Mouse (Mus musculus) adrenal gland, postnatal 36 days (tissue): Measurements from ENCODE around the gene Srek1. TPM values are rescaled to one million over a fixed set of nuclear protein-coding genes. Genes with fewer than 3 reads are reported as not detected.
A peak's percentile ranks its signal among the peaks of the same experiment; 100 is the strongest.

Source experiments
- DNase-seq, 2 experiments: peaks; one replicate each; pipeline ENCODE4 v3.0.0; 2021; ENCODE audit warnings: mixed read lengths in 1 of 2
- long read RNA-seq, 2 experiments: library from polyadenylated mRNA; stranded (forward); transcript quantifications; one replicate each; pipeline ENCODE4 v2.0.0; 2021; ENCODE audit warnings: borderline sequencing depth in 2 of 2
- total RNA-seq, 2 experiments: library from RNA; stranded (reverse); gene quantifications; 2 replicates each; pipeline ENCODE4 v1.2.3; 2021

Srek1 gene
- 10 to 100 TPM; 45.5 to 65.9 TPM for total RNA-seq
- long read RNA-seq, experiment 1, partial matches to known transcripts = 12 of 25 reads
- long read RNA-seq, experiment 1, other reads (novel, unspliced or antisense) = 9 of 25 reads
- long read RNA-seq, experiment 2, partial matches to known transcripts = 1 of 9 reads
- long read RNA-seq, experiment 2, other reads (novel, unspliced or antisense) = 3 of 9 reads

- DNase-seq = peak; percentile 94 to 96
Observed at GRCm38 (mm10) chr13:103774119-103774757, at the start of gene Srek1. TSS of gene Srek1 (minus strand) at chr13:103774608.

GRCm38 (mm10) chr13:103822270-103822669, 47.9 kb upstream of the Srek1 start:
- DNase-seq = no peak

- no peak for DNase-seq
Observed at GRCm38 (mm10) chr13:103819377-103819776, 45.0 kb upstream of the Srek1 start.

- DNase-seq = no peak
Observed at GRCm38 (mm10) chr13:103817935-103818334, 43.5 kb upstream of the Srek1 start.

GRCm38 (mm10) chr13:103807464-103807863, 33.1 kb upstream of the Srek1 start:
- no peak for DNase-seq

GRCm38 (mm10) chr13:103806210-103806851, 31.9 kb upstream of the Srek1 start:
- DNase-seq = no peak

- no peak for DNase-seq
Observed at GRCm38 (mm10) chr13:103803721-103804120, 29.3 kb upstream of the Srek1 start.

- DNase-seq = no peak
Observed at GRCm38 (mm10) chr13:103801021-103801420, 26.6 kb upstream of the Srek1 start.

GRCm38 (mm10) chr13:103794688-103795543, 20.5 kb upstream of the Srek1 start:
- DNase-seq = no peak

- peak; percentile 9 to 51 for DNase-seq
Observed at GRCm38 (mm10) chr13:103779922-103780585, 5.6 kb upstream of the Srek1 start.

- DNase-seq = no peak
Observed at GRCm38 (mm10) chr13:103777126-103777525, 2.7 kb upstream of the Srek1 start.

GRCm38 (mm10) chr13:103773407-103774118, 845 bp downstream of the Srek1 start:
- DNase-seq = no peak

GRCm38 (mm10) chr13:103772917-103773316, 1.5 kb downstream of the Srek1 start:
- peak in 1 of 2 experiments; percentile 13 for DNase-seq

GRCm38 (mm10) chr13:103770821-103771220, 3.6 kb downstream of the Srek1 start:
- no peak for DNase-seq

- DNase-seq = no peak
Observed at GRCm38 (mm10) chr13:103767935-103768334, 6.5 kb downstream of the Srek1 start.

GRCm38 (mm10) chr13:103763640-103764039, 10.8 kb downstream of the Srek1 start:
- no peak for DNase-seq

GRCm38 (mm10) chr13:103761971-103762370, 12.4 kb downstream of the Srek1 start:
- DNase-seq = no peak

- peak; percentile 14 to 42 for DNase-seq
Observed at GRCm38 (mm10) chr13:103751421-103751820, 23.0 kb downstream of the Srek1 start.

GRCm38 (mm10) chr13:103745688-103746087, 28.7 kb downstream of the Srek1 start:
- DNase-seq = no peak

- no peak for DNase-seq
Observed at GRCm38 (mm10) chr13:103745160-103745559, 29.2 kb downstream of the Srek1 start.

GRCm38 (mm10) chr13:103735330-103736007, 38.9 kb downstream of the Srek1 start:
- peak in 1 of 2 experiments; percentile 9 for DNase-seq
